Mouse (Mus musculus): ENCODE measurements around the gene Pla2g3.

DNA sequence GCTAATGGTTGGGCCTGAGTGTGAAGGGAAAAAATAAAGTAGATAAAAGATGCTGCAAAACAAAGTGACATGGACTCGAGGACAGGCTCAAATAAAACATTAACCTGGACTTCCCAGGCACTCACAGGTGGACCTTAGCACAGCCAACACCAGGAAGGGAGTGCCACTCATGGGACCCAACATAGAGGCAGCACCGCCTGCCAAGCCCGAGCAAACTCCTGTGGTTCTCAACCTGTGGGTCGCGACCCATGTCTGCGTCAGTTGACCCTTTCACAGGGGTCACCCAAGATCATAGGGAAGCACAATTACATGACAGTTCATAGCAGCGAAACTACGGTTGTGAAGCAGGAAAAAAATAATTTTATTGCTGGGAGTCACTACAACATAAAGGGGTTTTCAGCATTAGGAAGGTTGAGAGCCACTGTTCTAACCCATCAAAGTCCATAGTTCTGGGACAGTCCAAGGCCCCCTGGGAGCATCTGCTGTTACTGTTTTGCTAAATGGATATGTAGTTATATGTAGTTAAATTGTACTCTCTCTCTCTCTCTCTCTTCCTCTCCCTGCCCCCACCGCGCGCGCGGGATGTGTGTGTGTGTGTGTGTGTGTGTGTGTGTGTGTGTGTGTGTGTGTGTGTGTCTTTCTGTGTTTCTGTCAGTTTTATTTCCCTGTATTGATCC lies 29.5 kb upstream of the Pla2g3 start:
- TF ChIP-seq CTCF (conservative IDR thresholded peaks at IDR 0.05; ENCODE audit: insufficient read depth, insufficient read length, low read depth, low read length) (no peak), POLR2A (IDR thresholded peaks at IDR 0.05; ENCODE audit: low read depth, low read length) (no peak)

Measured in kidney, adult 2 months (tissue).